Mouse (Mus musculus): Measurements from ENCODE around the gene Calm3.
"Not testable (repeated sequence)": the region's sequence is repeated elsewhere in the genome, so short reads cannot be mapped to it uniquely, and the experiment has no call there.

Calm3 gene

DNA sequence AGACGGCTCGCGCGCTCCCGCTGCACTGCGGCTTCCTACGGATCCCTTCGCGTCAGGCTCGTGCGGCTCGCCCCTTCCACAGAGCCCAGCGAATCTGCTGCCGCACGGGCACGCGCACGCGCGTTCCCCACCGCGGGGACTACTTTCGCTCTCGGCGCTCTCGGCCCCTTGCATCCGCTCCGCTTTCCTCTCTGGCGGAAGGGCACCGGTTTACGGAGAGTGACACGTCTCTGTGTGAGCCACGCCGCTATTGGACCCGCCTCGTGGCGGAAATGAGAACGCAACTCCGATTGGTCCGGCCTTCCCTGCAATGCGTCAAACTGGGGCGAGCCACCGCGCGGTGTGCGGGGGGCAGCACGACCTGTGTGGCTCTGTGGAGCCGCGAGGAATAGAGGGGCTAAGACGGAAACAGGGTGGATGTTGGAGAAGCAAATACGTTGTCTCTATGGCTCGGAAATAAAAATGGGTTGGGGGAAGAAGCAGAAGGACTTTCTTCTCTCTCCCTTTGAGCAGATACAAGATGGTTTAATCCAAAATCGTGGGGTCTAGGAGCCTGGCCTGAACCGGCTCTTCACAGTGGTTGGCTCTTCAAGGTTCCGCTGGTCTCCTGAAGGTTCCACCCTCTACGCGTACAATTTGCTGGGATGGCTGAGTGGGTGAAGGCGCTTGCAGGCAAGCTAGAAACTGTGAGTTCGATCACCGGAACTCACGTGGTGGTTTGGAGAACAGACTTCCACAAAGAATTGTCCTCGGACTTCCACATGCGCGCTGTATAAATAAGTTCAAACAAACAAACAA is at the start of gene Calm3:
TSS of gene Calm3 (minus strand) at position 78 of the 798 bp plus-strand sequence.
- peak; percentile 100 for DNase-seq

DNA sequence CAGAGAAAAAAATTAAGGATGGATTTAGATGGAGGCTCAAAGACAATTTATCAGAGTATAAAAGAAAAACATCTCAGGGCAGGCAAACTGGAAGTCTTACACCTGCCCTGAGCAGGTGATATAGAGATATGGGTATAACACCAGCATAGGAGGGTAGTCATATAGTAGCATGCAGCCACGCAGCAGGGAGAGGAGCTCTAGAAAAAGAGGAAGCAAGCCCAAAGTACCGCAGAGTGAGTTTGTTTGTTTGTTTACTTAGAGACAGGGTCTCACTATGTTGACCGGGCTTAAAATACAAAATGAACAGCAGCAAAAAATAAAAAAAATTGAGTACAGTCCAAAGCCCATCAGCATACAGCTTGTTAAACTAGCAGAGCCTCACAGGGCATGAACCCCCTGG is 47.2 kb upstream of the Calm3 start:
- DNase-seq, result no peak

DNA sequence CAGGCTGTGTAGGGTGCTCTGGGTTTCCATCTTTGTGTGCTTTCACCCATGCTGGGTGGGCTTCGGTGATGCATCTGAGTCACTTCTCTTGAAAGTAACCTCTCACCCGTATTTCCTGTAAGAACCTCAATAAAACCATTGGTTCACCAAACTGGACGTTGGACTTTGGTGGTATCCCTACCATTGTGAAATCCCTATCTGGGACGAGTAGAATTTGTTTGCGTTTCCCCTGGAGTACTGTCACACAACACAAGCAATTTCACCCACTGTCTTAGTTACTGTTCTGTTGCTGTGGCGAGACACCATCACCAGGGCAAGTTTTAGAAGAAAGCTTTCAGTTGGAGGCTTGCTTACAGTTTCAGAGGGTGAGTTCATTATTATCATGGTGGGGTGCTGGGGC is 44.5 kb upstream of the Calm3 start:
- DNase-seq, result no peak

DNA sequence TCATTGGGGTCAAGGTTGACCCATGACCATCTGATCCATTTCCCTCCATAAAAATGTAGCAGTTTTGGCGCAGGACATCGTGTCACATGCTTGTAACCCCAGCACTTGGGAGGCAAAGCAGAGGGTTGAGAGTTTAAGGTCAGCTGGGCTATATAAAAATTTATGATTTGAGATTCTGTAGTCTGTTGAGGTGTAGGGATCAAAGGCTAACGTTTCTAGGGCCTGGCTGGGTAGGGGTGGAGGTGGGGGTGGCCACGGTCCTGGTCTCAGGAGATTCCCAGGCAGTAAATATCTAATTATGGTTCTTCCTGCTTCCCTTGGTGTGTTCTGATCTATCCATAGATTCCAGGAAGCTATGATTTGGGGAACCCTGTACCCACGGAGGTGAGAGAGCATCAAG is 37.8 kb upstream of the Calm3 start:
- no peak for DNase-seq

DNA sequence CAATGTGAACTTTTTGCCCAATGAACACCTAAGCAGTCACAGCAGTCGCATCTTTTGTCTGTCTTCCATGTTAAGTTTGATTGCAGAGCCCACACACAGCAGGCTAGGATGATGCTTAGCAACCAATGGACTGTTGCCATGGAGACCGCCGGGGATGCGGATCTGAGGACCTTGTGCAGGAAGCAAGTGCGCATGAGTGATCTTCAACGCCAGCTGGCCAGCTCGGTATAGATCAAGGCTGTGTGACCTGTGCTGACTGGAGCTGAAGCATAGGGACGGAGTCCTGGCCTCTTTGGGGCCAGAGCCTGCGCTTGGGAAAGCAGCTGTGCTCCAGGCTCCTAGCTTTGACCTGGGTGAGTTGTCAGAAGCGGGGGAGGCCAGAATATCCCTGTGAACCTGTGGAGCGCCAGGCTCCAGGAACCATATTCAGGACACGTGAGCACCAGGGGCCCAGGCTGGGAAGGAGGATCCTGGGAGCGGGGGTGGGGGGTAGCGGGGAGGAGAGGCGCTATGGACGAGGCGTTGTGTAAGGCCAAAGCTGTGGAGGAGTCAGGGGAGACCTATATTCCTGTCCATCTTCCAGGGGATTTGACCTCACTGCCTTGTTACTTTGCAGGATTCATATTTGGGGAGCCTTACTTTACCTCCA is 35.7 kb upstream of the Calm3 start, which contains the start of gene Pnmal1:
TSS of gene Pnmal1 (plus strand) at position 141 of the 649 bp plus-strand sequence.
- DNase-seq, result peak; percentile 96

DNA sequence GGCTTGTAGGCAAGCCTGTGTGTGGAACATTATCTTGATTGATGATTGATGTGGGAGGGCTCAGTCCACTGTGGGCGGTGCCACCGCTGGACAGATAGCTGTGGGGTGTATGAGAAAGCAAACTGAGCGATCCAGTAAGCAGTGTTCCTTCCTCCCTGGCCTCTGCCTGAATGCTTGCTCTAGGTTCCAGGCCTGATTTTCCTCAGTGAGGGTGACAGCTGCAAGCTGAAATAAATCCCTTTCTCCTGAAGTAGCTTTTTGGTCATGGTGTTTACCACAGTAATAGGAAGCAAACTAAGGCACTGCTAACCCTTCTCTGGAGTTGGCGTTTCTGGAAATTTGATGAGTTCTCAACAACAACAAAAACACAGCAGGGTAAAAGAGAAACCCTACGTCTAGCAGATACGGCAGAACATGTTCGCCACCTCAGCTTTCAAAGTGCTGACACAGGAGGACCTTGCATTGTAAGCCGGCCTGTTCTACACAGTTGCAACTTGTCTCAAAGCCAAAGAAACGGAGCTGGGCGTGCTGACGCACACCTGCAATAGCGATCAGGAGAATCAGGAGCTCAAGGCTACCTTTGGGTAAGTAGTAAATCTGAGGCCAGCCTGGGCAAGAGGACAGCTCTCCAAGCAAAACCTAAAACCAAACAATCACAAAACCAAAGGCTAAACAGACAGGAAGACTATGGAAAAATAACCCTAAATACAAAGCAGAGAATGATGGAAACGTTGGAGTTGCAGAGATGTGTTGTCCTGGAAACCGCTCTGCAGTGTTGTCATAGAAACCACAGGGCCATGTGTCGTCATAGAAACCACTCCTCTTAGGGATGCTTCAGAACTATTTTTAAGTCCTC is 32.7 kb upstream of the Calm3 start:
- peak; percentile 78 for DNase-seq

DNA sequence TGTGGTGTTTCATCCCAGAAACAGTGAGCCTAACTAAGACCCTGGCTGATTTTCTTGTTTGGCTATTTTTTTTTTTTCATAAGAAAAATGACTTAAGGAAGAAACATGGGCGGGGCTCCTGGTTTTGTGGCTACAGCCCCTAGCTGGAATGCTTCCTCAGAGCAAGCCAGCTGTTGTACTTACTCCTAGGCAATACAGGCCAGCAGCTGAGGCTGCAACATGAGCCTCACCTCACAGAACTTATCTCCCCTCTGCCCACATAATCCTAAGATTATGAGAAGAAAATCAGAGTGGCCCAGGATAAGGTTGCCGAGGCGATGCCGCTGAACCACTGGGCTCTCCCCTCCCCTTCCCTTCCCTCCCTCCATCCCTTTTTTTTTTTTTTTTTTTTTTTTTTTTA is 31.8 kb upstream of the Calm3 start:
- no peak for DNase-seq

DNA sequence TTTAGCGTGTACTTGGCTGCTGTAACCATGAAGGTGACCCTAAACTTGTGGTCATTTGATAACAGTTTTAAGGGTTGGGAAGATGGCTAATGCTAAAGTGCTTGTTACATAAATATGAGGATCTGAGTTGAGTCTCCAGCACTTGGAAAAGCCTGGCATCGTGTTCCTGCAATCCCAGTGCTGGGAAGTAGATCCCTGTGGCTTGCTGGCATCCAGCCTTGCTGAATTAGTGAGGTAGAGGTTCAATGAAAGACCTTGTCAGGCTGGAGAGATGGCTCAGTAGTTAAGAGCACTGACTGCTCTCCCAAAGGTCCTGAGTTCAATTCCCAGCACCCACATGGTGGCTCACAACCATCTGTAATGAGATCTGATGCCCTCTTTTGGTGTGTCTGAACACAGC is 29.9 kb upstream of the Calm3 start:
- DNase-seq, result not testable (repeated sequence)

DNA sequence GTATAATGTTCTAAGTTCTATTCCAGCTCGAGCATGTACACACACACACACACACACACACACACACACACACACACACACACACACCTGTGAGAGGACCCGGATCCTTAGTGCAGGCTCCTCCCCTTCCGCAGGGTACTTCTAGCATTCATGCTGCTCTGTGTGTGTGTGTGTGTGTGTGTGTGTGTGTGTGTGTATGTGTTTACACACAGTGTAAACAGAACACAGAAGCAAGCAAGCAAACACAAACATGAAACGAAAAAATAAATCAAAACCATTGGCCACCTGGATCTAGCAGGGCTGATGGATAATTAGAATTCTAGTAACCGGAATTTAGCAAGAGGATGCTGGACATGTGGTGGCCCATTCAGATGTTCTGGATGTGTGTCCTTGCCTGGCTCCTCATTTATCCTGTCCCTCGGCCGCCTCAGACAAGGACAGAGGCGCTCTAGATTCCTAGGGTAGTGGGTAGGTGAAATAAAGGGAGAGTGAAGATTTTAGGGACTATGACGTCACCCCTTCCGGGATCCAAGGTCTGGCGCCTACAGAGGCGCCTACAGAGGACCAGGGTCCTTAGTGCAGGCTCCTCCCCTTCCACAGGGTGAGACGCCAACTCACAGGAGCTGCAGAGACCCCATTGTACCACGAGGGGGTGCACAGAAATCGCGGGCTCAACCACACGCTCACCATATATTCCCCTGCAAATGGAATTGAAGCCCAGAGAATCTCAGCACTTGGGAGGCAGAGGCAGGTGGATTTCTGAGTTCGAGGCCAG is 27.1 kb upstream of the Calm3 start:
- DNase-seq, result peak; percentile 86

DNA sequence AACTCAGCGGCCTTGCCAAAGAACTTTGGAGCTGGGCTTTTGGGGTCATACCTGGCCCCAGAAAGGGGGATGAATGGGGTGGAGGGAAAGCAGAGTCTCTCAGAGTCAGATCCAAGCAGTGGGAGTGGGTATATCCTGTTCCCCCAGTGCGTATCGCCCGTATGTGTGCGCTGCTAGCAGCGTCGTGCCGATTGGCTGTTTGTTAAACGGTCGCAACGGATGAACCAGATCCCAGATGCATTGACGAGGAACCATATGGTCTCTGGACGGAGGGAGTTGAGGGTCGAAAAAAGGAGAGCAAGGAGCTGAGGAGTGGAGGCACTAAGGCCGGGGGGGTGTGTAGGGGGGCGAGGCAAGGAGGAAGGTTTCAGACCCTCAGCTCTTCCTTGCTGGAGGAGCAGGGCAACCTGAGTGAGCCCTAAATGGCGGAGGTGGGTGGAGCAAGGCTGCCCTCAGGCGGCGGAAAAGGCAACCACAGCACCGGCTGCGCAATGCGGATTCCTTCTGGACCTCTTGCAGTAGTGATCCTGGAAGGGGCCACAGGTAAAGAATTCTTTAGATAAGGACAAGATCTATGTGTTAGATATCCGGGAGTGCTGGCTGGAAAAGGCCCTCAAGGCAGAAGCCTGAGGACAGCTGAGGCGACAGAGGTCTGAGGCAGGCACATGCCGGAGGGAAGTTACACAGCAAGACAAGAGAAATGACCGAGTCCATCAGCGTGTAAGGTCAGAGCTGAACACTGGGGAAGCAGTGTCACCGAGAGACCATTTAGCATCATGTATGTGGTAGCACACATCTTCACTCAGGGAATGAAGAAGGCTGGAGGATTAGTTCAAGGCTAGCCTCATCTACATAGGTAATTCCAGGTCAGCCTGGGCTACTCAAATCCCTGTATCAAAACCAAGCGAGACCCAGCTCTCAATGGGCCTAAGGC is 26.3 kb upstream of the Calm3 start:
- DNase-seq, result peak; percentile 88

DNA sequence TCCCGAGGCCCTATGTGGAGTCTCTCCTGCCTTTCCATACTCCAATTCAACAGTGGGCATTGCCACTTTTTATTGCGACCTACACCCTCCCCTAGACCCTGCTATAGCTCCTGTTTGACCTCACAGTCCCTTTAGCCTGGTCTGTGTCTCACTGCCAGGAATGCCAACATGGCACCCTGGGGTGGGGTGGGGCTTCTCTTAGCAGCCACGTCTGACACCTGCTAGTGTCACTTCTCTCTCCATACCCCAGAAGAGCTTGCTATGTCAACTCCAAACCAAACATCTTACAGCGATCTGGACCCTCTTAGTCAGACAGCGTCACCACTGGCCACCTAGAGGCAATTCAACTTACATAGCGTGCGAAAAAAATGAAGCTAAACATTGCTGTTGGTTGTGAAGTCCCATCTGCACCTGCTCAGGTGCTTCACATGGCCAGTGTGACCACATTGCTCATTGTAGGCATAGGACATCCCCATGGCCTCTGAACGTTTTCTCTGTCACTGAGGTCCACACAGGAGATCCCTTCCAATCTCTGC is 25.1 kb upstream of the Calm3 start:
- no peak for DNase-seq

DNA sequence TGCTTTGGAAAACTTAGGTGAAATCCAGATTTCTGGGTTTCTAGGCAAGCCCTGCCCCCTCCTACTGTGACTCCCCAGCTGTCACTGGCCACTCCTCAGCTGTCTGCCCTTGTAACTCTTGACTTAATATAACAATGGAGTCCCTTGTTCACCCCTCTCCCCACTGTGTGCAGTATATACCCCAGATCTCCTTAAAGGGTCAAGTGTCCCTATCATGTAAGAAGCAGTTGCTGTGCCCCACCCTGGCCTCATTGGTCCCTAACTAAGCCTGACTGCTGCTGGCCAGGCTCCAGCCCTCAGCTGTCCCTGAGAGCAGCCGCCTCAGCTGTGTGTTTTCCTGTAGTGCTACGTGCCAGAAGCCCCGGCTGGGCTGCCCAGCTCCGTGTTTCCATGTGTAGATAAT is 24.0 kb upstream of the Calm3 start:
- peak; percentile 25 for DNase-seq

DNA sequence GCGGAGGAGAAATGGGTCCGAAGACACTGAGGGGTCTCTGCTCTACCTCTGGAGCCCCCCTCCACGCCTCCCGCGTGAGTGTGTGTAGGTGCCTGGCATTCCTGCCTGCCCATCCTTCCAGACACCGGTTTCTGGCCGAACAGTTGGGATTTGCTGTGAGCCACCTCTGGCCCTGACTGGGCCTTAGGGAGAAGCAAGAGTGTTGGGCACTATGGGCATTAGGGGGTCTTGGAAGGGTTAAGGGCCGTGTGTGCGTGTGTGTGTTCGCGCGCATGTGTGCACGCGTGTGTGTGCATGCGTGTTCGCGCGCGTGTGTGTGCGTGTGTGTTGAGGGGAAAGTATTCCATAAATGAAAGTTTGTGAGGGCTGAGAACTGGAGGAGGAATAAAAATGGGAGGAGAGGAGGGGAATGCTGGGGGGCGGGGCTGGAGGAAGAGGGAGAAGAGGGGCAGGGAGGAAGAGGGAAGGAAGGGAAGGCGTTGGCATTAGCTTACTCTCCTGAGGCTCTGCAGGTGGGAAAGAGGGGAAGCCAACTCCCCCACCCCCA is 23.5 kb upstream of the Calm3 start:
- peak; percentile 65 for DNase-seq

DNA sequence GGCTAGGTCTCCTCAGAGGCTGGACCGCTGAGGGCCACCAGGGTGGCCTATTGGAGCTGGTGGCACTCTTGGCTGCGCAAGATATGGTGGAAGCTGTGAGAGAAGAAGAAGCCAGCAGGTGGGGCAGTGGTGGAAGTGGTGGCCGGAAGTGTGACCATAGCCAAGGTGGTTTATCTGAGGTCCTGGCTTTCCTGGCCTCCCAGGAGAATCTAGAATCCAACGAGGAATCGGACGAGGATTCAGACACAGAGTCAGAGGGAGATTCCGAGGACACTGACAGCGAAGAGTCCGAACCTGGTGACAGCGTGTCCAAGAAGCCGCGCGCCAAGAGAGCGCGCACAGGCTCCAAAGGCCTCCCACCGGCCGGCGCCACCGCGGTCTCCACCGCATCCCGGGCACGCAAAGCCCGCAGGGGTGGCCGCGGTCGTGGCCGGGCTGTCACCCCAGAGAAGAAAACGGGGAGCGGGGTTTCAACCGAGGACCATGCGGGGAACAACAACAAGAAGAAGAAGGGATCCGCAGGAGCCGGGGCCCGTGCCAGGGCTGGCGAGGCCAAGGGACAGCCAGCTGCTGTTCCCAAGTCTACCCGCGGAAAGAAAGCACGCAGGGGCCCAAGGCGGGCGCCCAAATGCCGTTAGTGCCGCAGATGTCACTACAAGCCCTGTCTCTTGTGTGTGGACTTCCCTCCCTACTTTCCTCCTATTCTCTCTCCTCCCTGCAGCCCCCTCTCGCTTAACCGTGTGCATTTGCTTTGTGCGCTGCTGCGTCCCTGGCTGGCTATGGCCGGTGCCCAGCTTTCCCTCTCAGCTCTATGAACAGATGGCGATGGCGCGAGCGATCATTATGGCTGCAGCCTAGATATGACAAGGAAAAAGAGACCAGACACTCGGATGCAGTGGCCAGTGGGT is 22.8 kb upstream of the Calm3 start:
- DNase-seq, result peak; percentile 34

DNA sequence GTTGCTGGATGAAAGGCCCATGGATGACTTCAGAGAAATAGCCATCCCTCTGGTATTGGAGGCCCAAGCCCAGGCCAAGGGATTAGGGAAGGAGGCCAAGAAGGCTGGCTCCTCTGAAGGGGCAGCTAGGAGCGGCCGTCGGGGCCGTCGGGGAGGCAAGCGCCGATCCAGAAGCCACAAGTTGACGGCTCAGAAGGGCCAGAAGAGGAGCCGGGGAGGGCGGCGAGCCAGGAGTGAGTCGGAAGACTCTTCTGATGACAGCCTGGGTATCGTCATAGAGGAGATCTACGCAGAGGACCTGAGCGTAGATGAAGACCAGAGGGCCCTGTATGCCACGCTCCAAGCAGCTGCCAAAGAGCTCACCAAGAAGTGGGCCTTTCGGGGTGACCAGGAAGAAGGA is 21.5 kb upstream of the Calm3 start:
- peak; percentile 28 for DNase-seq

DNA sequence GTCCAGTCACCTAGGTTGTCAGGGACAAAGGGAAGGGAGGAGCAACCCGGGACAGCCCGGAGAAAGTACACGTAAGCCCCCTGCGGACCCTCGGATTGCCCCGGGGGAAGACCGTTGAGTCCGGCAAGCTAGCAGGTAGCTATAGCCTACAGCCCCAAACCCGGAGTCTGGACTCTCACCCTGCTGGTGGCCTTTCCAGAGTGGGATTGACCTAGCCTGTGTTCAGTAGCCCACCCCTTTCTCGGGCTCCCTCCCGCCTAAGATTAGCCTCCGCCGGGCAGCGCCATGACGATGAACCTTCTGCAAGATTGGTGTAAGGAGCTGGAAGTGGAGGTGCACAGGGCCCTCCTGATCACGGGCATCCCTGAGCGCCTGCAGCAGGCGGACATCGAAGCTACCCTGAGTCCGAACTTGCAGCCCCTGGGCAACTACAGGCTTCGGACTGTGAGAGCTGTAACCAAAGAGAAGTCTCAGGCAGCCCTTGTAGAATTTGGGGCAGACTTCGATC is 20.9 kb upstream of the Calm3 start:
- DNase-seq, result peak; percentile 25

DNA sequence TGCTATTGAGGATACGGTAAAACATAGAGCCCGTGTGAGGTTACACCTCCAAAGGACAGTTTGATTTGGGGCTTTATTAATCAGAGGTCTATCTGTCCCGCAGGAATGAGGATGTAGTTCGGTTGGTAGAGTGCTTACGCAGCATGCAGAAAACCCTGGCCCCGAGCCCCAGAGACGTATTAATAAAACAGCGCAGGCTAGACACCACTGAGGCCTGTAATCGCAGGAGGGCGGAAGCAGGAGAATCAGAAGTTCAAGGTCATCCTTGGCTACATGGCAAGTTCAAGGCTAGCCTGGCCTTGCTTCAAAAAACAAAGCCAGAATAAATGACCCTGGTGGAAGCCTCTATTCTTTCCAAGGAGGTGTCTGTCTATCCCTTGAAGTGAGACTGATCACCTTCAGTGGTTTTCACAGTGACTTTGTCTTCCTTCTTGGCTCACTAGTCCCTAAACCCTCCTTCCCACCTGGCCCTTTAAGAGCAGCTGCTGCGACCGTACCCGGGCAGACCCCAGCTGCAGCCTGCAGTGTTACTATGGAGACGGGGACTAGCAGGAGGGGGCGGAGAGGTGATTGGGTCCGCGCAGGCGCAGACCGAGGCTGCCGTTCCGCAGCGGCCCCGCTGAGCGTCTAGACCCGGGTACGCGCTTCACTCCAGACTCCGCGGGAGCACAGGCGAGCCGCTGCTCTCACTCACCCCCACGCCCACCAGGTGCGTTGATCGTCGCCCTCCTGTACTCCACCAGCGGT is 20.3 kb upstream of the Calm3 start, which contains the start of gene Pnmal2:
TSS of gene Pnmal2 (plus strand) at position 622 of the 747 bp plus-strand sequence.
- DNase-seq, result peak; percentile 92

DNA sequence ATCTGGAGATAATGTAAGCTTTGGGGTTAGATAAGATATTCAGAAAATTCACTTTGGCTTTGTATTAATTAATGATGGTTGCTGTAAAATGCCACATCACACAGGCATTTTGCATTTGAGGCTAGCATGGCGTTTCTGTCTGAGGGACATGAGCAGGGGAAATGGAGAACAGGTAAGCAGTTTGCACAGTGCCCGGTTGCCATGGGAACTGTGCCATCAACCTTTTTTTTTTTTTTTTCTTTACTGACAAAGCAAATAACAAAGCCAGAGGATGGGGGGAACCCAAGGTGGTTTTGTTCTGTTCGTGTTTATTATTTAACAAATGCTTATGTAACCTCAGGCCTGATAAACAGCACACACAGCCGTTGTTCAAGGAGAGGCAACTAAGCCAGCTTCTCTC is 18.9 kb upstream of the Calm3 start:
- DNase-seq, result no peak

DNA sequence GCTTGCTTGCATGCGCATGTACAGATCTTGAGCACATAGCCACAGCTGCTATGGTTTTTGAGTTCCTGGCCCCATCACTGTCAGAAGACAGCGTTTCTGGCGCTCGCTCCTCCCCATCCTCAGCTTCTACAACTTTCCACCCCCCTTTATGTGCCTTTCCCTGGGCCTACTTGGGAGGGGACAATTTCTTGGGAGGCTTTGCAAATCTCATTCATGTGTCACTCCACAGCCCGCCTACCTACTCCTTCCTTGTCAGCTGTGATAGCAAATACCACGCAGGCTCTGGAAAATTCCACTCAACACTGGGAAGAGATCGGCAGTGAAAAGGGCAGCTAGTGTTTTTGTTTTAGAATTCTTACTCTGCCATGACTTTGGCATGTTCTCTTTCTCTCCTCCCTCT is 16.4 kb upstream of the Calm3 start:
- DNase-seq, result peak; percentile 92

Measured in right cerebral cortex, adult 18-20 months (tissue).